Mouse (Mus musculus): Measurements from ENCODE around the gene Klf16. TPM values are rescaled to one million over a fixed set of nuclear protein-coding genes. Genes with fewer than 3 reads are reported as not detected.

Gene Klf16
- polyA plus RNA-seq, 1 experiment, result 7.7 TPM

- no peak overlapping the region for H3K27ac ChIP-seq (ENCODE audit: control insufficient read depth, insufficient read depth, low read depth, low read length)
- H3K4me1 ChIP-seq (ENCODE audit: control insufficient read depth, insufficient read depth, low read length), result peaks cover 32% of the 10 kb centered on the region
- H3K27me3 ChIP-seq (ENCODE audit: control insufficient read depth, insufficient read depth, low read length), result no peaks in the 10 kb centered on the region
- H3K4me3 ChIP-seq (ENCODE audit: control insufficient read depth, low read depth, low read length), result no peak overlapping the region
- no peaks in the 10 kb centered on the region for H3K36me3 ChIP-seq (ENCODE audit: control insufficient read depth, insufficient read depth, low read length)
- TF ChIP-seq CTCF (IDR thresholded peaks at IDR 0.05; ENCODE audit: control insufficient read depth, insufficient read depth, insufficient replicate concordance, low read depth, low read length) (no peak), POLR2A (IDR thresholded peaks at IDR 0.05; ENCODE audit: control insufficient read depth, low read depth, low read length) (no peak)
Observed at GRCm38 (mm10) chr10:80583047-80583446, 5.9 kb upstream of the Klf16 start.

- TF ChIP-seq CTCF (IDR thresholded peaks at IDR 0.05; ENCODE audit: control insufficient read depth, insufficient read depth, insufficient replicate concordance, low read depth, low read length) (peak; percentile 34; the same call in 1 of the 2 replicates), POLR2A (IDR thresholded peaks at IDR 0.05; ENCODE audit: control insufficient read depth, low read depth, low read length) (no peak)
- H3K4me1 ChIP-seq (ENCODE audit: control insufficient read depth, insufficient read depth, low read length), result peaks cover 29% of the 10 kb centered on the region
- H3K36me3 ChIP-seq (ENCODE audit: control insufficient read depth, insufficient read depth, low read length), result no peaks in the 10 kb centered on the region
- no peak overlapping the region for H3K4me3 ChIP-seq (ENCODE audit: control insufficient read depth, low read depth, low read length)
- H3K27ac ChIP-seq (ENCODE audit: control insufficient read depth, insufficient read depth, low read depth, low read length), result no peak overlapping the region
- no peaks in the 10 kb centered on the region for H3K27me3 ChIP-seq (ENCODE audit: control insufficient read depth, insufficient read depth, low read length)
Observed at GRCm38 (mm10) chr10:80578911-80579310, 1.8 kb upstream of the Klf16 start.

- H3K4me3 ChIP-seq (ENCODE audit: control insufficient read depth, low read depth, low read length), result peak overlapping the region; percentile 62
- peak overlapping the region; percentile 55 for H3K27ac ChIP-seq (ENCODE audit: control insufficient read depth, insufficient read depth, low read depth, low read length)
- H3K27me3 ChIP-seq (ENCODE audit: control insufficient read depth, insufficient read depth, low read length), result no peaks in the 10 kb centered on the region
- TF ChIP-seq CTCF (IDR thresholded peaks at IDR 0.05; ENCODE audit: control insufficient read depth, insufficient read depth, insufficient replicate concordance, low read depth, low read length) (peak; percentile 66), POLR2A (IDR thresholded peaks at IDR 0.05; ENCODE audit: control insufficient read depth, low read depth, low read length) (peak; percentile 20; the same call in 1 of the 2 replicates)
- no peaks in the 10 kb centered on the region for H3K36me3 ChIP-seq (ENCODE audit: control insufficient read depth, insufficient read depth, low read length)
- peaks cover 29% of the 10 kb centered on the region for H3K4me1 ChIP-seq (ENCODE audit: control insufficient read depth, insufficient read depth, low read length)
Observed at GRCm38 (mm10) chr10:80578131-80578750, 1.1 kb upstream of the Klf16 start.

- H3K4me1 ChIP-seq (ENCODE audit: control insufficient read depth, insufficient read depth, low read length), result peaks cover 29% of the 10 kb centered on the region
- no peaks in the 10 kb centered on the region for H3K27me3 ChIP-seq (ENCODE audit: control insufficient read depth, insufficient read depth, low read length)
- peak overlapping the region; percentile 82 for H3K27ac ChIP-seq (ENCODE audit: control insufficient read depth, insufficient read depth, low read depth, low read length)
- peak overlapping the region; percentile 92 for H3K4me3 ChIP-seq (ENCODE audit: control insufficient read depth, low read depth, low read length)
- no peaks in the 10 kb centered on the region for H3K36me3 ChIP-seq (ENCODE audit: control insufficient read depth, insufficient read depth, low read length)
- TF ChIP-seq POLR2A (IDR thresholded peaks at IDR 0.05; ENCODE audit: control insufficient read depth, low read depth, low read length), result no peak
- no peak for TF ChIP-seq CTCF (IDR thresholded peaks at IDR 0.05; ENCODE audit: control insufficient read depth, insufficient read depth, insufficient replicate concordance, low read depth, low read length)
Observed at GRCm38 (mm10) chr10:80576351-80577194, 548 bp downstream of the Klf16 start.

GRCm38 (mm10) chr10:80575925-80576324 is 1.2 kb downstream of the Klf16 start:
- Histone ChIP-seq H3K27me3 (ENCODE audit: control insufficient read depth, insufficient read depth, low read length) (no peaks in the 10 kb centered on the region), H3K27ac (ENCODE audit: control insufficient read depth, insufficient read depth, low read depth, low read length) (no peak overlapping the region), H3K4me3 (ENCODE audit: control insufficient read depth, low read depth, low read length) (peak overlapping the region; percentile 92), H3K4me1 (ENCODE audit: control insufficient read depth, insufficient read depth, low read length) (peaks cover 29% of the 10 kb centered on the region), H3K36me3 (ENCODE audit: control insufficient read depth, insufficient read depth, low read length) (no peaks in the 10 kb centered on the region)
- TF ChIP-seq CTCF (IDR thresholded peaks at IDR 0.05; ENCODE audit: control insufficient read depth, insufficient read depth, insufficient replicate concordance, low read depth, low read length), result no peak
- no peak for TF ChIP-seq POLR2A (IDR thresholded peaks at IDR 0.05; ENCODE audit: control insufficient read depth, low read depth, low read length)

GRCm38 (mm10) chr10:80574896-80575295 is 2.2 kb downstream of the Klf16 start:
- TF ChIP-seq CTCF (IDR thresholded peaks at IDR 0.05; ENCODE audit: control insufficient read depth, insufficient read depth, insufficient replicate concordance, low read depth, low read length), result no peak
- no peak for TF ChIP-seq POLR2A (IDR thresholded peaks at IDR 0.05; ENCODE audit: control insufficient read depth, low read depth, low read length)
- H3K4me1 ChIP-seq (ENCODE audit: control insufficient read depth, insufficient read depth, low read length), result peaks cover 31% of the 10 kb centered on the region
- H3K27ac ChIP-seq (ENCODE audit: control insufficient read depth, insufficient read depth, low read depth, low read length), result no peak overlapping the region
- H3K36me3 ChIP-seq (ENCODE audit: control insufficient read depth, insufficient read depth, low read length), result no peaks in the 10 kb centered on the region
- H3K27me3 ChIP-seq (ENCODE audit: control insufficient read depth, insufficient read depth, low read length), result no peaks in the 10 kb centered on the region
- no peak overlapping the region for H3K4me3 ChIP-seq (ENCODE audit: control insufficient read depth, low read depth, low read length)

- TF ChIP-seq CTCF (IDR thresholded peaks at IDR 0.05; ENCODE audit: control insufficient read depth, insufficient read depth, insufficient replicate concordance, low read depth, low read length) (no peak), POLR2A (IDR thresholded peaks at IDR 0.05; ENCODE audit: control insufficient read depth, low read depth, low read length) (no peak)
- Histone ChIP-seq H3K4me3 (ENCODE audit: control insufficient read depth, low read depth, low read length) (no peak overlapping the region), H3K36me3 (ENCODE audit: control insufficient read depth, insufficient read depth, low read length) (no peaks in the 10 kb centered on the region), H3K27ac (ENCODE audit: control insufficient read depth, insufficient read depth, low read depth, low read length) (no peak overlapping the region), H3K4me1 (ENCODE audit: control insufficient read depth, insufficient read depth, low read length) (peaks cover 40% of the 10 kb centered on the region), H3K27me3 (ENCODE audit: control insufficient read depth, insufficient read depth, low read length) (no peaks in the 10 kb centered on the region)
Observed at GRCm38 (mm10) chr10:80573944-80574343, 3.2 kb downstream of the Klf16 start.

Data from testis, adult 2 months (tissue).